Mouse (Mus musculus) heart, postnatal 0 days (tissue): ENCODE measurements around the gene Nolc1. TPM values are rescaled to one million over a fixed set of nuclear protein-coding genes. Genes with fewer than 3 reads are reported as not detected.

Source experiments
- ATAC-seq: fragments of 200-750 bp; cut with Nextera tagmentation; 2 replicates; pipeline ENCODE4 v1.8.0; 2017; ENCODE audit warnings: low read depth, moderate number of reproducible peaks, moderate library complexity; ENCODE audit not compliant: insufficient read depth
- DNase-seq: peaks from one replicate; pipeline ENCODE4 v3.0.0-alpha.2; 2016; ENCODE audit warnings: low spot score
- H3K27ac ChIP-seq: fragments of 300-500 bp; sonication (generic); 2 replicates; pipeline ENCODE4 v1.5.1; 2014; ENCODE audit warnings: low read depth, mild to moderate bottlenecking
- H3K27me3 ChIP-seq: fragments of 300-500 bp; sonication (generic); 2 replicates; pipeline ENCODE4 v1.6.1; 2014; ENCODE audit warnings: low read length, mixed read lengths; ENCODE audit not compliant: control insufficient read depth, insufficient read depth
- H3K36me3 ChIP-seq: fragments of 300-500 bp; sonication (generic); replicated peaks from 2 replicates; pipeline ENCODE4 v1.6.1; 2014; ENCODE audit warnings: low read length, mixed read lengths; ENCODE audit not compliant: control insufficient read depth, insufficient read depth
- H3K4me1 ChIP-seq: fragments of 300-500 bp; sonication (generic); 2 replicates; pipeline ENCODE4 v1.6.1; 2014; ENCODE audit warnings: antibody characterized with exemption; ENCODE audit not compliant: control insufficient read depth, insufficient read depth
- H3K4me2 ChIP-seq: fragments of 300-500 bp; sonication (generic); 2 replicates; pipeline ENCODE4 v1.6.1; 2014; ENCODE audit warnings: low read depth, mild to moderate bottlenecking, low read length, moderate library complexity
- H3K4me3 ChIP-seq: fragments of 300-500 bp; sonication (generic); 2 replicates; pipeline ENCODE4 v1.5.1; 2014; ENCODE audit warnings: low read depth, low read length
- H3K9ac ChIP-seq: fragments of 300-500 bp; sonication (generic); replicated peaks from 2 replicates; pipeline ENCODE4 v1.6.1; 2014; ENCODE audit warnings: low read depth, low read length, mixed read lengths
- H3K9me3 ChIP-seq: fragments of 300-500 bp; sonication (generic); replicated peaks from 2 replicates; pipeline ENCODE4 v1.6.1; 2016; ENCODE audit warnings: low read length; ENCODE audit not compliant: control insufficient read depth
- CTCF ChIP-seq: IDR thresholded peaks from 2 replicates; pipeline ENCODE4 v1.5.1; 2016; ENCODE audit warnings: antibody characterized with exemption, control low read depth, low read depth
- EP300 ChIP-seq: IDR thresholded peaks from 2 replicates; pipeline ENCODE4 v1.6.1; 2016; ENCODE audit warnings: antibody characterized with exemption, low read depth
- WGBS: fragments of 180-500 bp; shearing (Covaris S2); extraction: QIAGEN DNeasy Blood & Tissue Kit; methylation state at CpG from one replicate; pipeline ENCODE4 v1.1.7; 2014; 5-methylcytosine and 5-hydroxymethylcytosine counted together
- polyA plus RNA-seq: library from polyadenylated mRNA; unstranded; fragments of >200 nt; fragmentation: Nextera tagmentation; extraction: Ambion mirVana; gene quantifications from 2 replicates; pipeline ENCODE4 v1.2.1, GENCODE M21; 2015
- total RNA-seq: library from RNA; depleted of rRNA; stranded (reverse); fragments of >200 nt; gene quantifications from 2 replicates; pipeline ENCODE4 v1.2.3, GENCODE M21; 2014; ENCODE audit warnings: low replicate concordance

Gene Nolc1
- total and polyA plus RNA-seq, 2 experiments from 2014 or later: 19.7 to 28.1 TPM

DNA sequence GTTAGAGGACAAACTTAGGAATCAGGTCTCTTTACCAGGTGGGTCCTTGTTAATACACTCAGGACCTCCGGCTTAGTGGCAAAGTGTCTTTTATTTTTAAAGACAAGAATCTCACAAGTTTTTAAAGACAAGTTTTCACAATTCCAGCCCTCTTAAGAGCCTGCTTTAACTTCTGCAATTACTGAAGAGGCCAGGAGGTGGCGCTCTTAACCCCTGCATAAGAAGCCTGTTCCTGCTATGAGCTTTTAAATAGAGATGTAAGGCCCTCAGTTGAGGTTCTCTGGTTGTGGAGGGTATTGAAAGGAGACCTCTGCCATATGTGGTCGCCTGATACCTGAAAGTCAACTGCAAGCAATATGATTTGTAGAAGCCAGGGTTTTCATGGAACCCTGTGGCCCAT, 10.7 kb downstream of the Nolc1 start:
- Histone ChIP-seq H3K4me2 (no peak overlapping the region), H3K27me3 (no peaks in the 10 kb centered on the region), H3K9ac (no peak overlapping the region), H3K4me1 (peaks cover 7% of the 10 kb centered on the region), H3K27ac (no peak overlapping the region), H3K4me3 (no peak overlapping the region), H3K9me3 (no peaks in the 10 kb centered on the region), H3K36me3 (peaks cover 43% of the 10 kb centered on the region)
- 53% methylated on average over 3 of the region's 3 CpGs for WGBS
- DNase-seq: peak; percentile 67
- TF ChIP-seq EP300 (no peak), CTCF (peak; percentile 76)
- no peak; the same call in 1 of the 2 replicates for ATAC-seq

DNA sequence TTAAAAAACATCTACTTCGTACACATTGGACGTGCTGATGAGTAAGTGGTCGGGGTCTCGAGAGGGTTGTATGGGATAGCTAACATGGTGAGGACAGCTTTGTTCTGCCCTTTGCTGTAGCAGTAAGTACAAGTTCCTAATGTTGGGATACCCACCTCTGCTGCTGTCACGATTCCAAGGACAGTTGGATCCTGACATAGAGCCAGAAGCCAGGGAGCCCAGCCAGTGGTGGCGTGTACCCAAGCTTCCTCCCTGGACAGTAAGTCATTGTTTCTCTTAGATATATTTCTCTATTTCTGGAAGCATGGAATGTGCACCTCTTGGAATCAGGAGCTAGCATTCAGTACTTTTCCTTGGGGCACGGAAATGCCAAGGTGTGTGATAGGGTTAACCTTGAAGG, 12.2 kb downstream of the Nolc1 start:
- ATAC-seq (0 out of 2 replicates have a peak, but pooled peaks have one; percentile 33), DNase-seq (peak; percentile 20)
- Histone ChIP-seq H3K9me3 (no peaks in the 10 kb centered on the region), H3K4me1 (peaks cover 7% of the 10 kb centered on the region), H3K4me2 (no peak overlapping the region), H3K27me3 (no peaks in the 10 kb centered on the region), H3K9ac (no peak overlapping the region), H3K27ac (no peak overlapping the region), H3K4me3 (no peak overlapping the region), H3K36me3 (peaks cover 28% of the 10 kb centered on the region)
- TF ChIP-seq CTCF (no peak), EP300 (no peak)
- WGBS: 37% methylated on average over 7 of the region's 7 CpGs

DNA sequence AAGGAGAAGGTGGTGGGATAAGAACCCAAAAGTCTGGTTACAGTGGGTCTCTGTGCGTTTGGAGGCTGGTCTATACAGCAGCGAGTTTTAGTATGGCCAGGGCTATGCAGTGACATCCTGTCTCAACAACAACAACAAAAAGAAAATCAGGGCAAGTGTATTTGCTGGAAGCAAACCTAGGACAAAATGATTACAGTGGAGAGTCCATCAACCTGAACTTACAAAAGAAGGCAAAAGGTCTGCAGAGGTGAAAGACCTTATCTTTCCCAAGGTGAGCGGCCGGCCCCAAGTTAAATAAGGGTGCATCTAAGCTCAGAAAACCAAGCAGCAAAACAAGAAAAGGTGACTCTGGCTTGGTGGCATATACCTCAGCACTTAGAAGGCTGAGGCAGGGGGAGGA, 16.0 kb downstream of the Nolc1 start:
- Histone ChIP-seq H3K4me2 (no peak overlapping the region), H3K36me3 (no peaks in the 10 kb centered on the region), H3K9ac (no peak overlapping the region), H3K9me3 (peaks cover 4% of the 10 kb centered on the region; the same call in 1 of the 2 replicates), H3K4me3 (no peak overlapping the region), H3K4me1 (peaks cover 7% of the 10 kb centered on the region), H3K27ac (no peak overlapping the region), H3K27me3 (no peaks in the 10 kb centered on the region)
- DNase-seq: no peak
- ATAC-seq: no peak
- TF ChIP-seq CTCF (no peak), EP300 (no peak)
- WGBS: 79% methylated on average over 4 of the region's 4 CpGs

DNA sequence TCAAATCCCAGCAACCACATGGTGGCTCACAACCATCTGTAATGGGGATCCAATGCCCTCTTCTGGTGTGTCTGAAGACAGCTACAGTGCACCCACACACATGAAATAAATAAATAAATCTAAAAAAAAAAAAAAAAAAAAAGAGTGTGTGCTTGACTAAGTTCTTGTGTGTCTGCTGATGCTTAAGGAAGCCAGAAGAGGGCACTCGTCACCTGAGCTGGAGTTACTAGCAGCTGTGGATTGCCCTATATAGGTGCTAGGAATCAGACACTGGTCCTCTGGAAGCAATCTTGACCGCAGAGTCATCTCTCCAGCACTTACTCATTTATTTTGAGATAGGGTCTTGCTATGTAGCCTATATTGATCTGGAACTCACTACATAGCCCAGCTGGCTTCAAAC, 18.5 kb downstream of the Nolc1 start:
- Histone ChIP-seq H3K27ac (no peak overlapping the region), H3K4me1 (no peaks in the 10 kb centered on the region), H3K9ac (no peak overlapping the region), H3K27me3 (no peaks in the 10 kb centered on the region), H3K4me3 (no peak overlapping the region), H3K9me3 (peaks cover 5% of the 10 kb centered on the region; the same call in 1 of the 2 replicates), H3K36me3 (no peaks in the 10 kb centered on the region), H3K4me2 (no peak overlapping the region)
- DNase-seq (no peak), ATAC-seq (no peak)
- 89% methylated on average over 2 of the region's 2 CpGs for WGBS
- TF ChIP-seq EP300 (no peak), CTCF (no peak)

DNA sequence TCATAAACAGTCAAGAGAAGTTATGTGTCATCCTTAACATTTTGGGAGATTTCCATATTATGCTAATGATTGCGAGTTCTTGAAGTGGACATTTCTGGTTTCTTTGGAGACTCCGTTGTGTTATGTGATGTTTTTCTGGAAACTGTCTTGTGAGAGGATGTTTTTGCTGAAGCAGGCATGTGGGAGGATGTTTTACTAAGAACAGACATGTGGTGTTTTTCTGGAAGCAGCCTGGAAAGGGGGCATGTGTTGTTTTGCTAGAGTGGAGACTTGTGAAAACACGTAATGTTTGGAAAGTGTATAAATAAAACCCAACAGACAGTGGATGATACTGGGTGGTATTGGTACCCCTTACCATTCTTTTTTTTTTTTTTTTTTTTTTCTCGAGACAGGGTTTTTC, 19.6 kb downstream of the Nolc1 start:
- ATAC-seq (no peak), DNase-seq (no peak)
- H3K27ac ChIP-seq: no peak overlapping the region
- no peak for TF ChIP-seq EP300
- no peak for TF ChIP-seq CTCF
- no peak overlapping the region for H3K4me3 ChIP-seq
- 68% methylated on average over 3 of the region's 4 CpGs for WGBS
- no peaks in the 10 kb centered on the region for H3K27me3 ChIP-seq
- no peaks in the 10 kb centered on the region for H3K4me1 ChIP-seq
- no peak overlapping the region for H3K4me2 ChIP-seq
- no peak overlapping the region for H3K9ac ChIP-seq
- no peaks in the 10 kb centered on the region for H3K36me3 ChIP-seq
- H3K9me3 ChIP-seq: peaks cover 5% of the 10 kb centered on the region; the same call in 1 of the 2 replicates

DNA sequence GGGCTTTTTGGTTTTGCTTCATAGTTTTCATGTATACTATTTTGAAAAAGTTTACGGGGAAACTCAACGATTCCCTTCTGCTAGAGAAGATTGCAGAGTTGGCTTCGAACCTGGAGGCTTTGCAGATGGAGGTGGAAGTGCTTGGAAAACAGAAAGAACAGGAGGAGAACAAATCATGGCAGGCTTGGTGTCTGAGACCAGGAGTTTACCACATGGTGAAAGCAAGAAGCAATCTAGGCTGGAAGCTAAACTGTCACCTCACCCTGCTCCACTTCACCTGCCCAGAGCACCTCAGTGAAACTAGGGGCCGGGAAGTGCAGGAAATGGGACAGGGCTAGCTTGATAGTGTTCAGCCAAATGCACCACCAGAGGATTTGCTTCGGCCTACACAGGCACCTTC, 20.7 kb downstream of the Nolc1 start:
- no peak for TF ChIP-seq EP300
- TF ChIP-seq CTCF: no peak
- 87% methylated on average over 5 of the region's 5 CpGs for WGBS
- no peak overlapping the region for H3K4me3 ChIP-seq
- no peaks in the 10 kb centered on the region for H3K4me1 ChIP-seq
- no peaks in the 10 kb centered on the region for H3K36me3 ChIP-seq
- H3K4me2 ChIP-seq: no peak overlapping the region
- ATAC-seq (no peak), DNase-seq (no peak)
- H3K9me3 ChIP-seq: peaks cover 5% of the 10 kb centered on the region; the same call in 1 of the 2 replicates
- H3K27me3 ChIP-seq: no peaks in the 10 kb centered on the region
- H3K9ac ChIP-seq: no peak overlapping the region
- H3K27ac ChIP-seq: no peak overlapping the region
